Mouse (Mus musculus): ENCODE measurements around the gene Ptx4. TPM values are rescaled to one million over a fixed set of nuclear protein-coding genes. Genes with fewer than 3 reads are reported as not detected.
"Not testable (repeated sequence)": the region's sequence is repeated elsewhere in the genome, so short reads cannot be mapped to it uniquely, and the experiment has no call there.

The Ptx4 gene
- polyA plus RNA-seq, 1 experiment: not detected

GRCm38 (mm10) chr17:25111739-25112422, 8.7 kb upstream of the Ptx4 start:
- DNase-seq: no peak
- 54% methylated on average over 8 of the region's 8 CpGs for WGBS
- no peak for TF ChIP-seq POLR2A (IDR thresholded peaks at IDR 0.05; ENCODE audit: borderline replicate concordance, extremely low read depth, low read depth, low read length)
- no peak for TF ChIP-seq CTCF (IDR thresholded peaks at IDR 0.05; ENCODE audit: insufficient read depth, low read length)
- Histone ChIP-seq H3K4me1 (ENCODE audit: control insufficient read depth, insufficient read depth, low read length) (peaks cover 3% of the 10 kb centered on the region; the same call in 1 of the 2 replicates), H3K4me3 (replicated peaks; ENCODE audit: extremely low read depth, low read depth, low read length) (no peak overlapping the region)

- WGBS: 69% methylated on average over 3 of the region's 3 CpGs
- peaks cover 3% of the 10 kb centered on the region; the same call in 1 of the 2 replicates for H3K4me1 ChIP-seq (ENCODE audit: control insufficient read depth, insufficient read depth, low read length)
- DNase-seq: no peak
- no peak overlapping the region for H3K4me3 ChIP-seq (replicated peaks; ENCODE audit: extremely low read depth, low read depth, low read length)
- TF ChIP-seq POLR2A (IDR thresholded peaks at IDR 0.05; ENCODE audit: borderline replicate concordance, extremely low read depth, low read depth, low read length) (no peak), CTCF (IDR thresholded peaks at IDR 0.05; ENCODE audit: insufficient read depth, low read length) (no peak)
Measured at GRCm38 (mm10) chr17:25112423-25112810, 8.1 kb upstream of the Ptx4 start.

- Histone ChIP-seq H3K4me1 (ENCODE audit: control insufficient read depth, insufficient read depth, low read length) (peaks cover 3% of the 10 kb centered on the region; the same call in 1 of the 2 replicates), H3K4me3 (replicated peaks; ENCODE audit: extremely low read depth, low read depth, low read length) (peak overlapping the region; percentile 58)
- 0 out of 2 replicates have a peak, but pooled peaks have one; percentile 3 for TF ChIP-seq POLR2A (IDR thresholded peaks at IDR 0.05; ENCODE audit: borderline replicate concordance, extremely low read depth, low read depth, low read length)
- TF ChIP-seq CTCF (IDR thresholded peaks at IDR 0.05; ENCODE audit: insufficient read depth, low read length): no peak
- no peak for DNase-seq
- 7% methylated on average over 23 of the region's 23 CpGs for WGBS
Measured at GRCm38 (mm10) chr17:25114908-25115645, 5.5 kb upstream of the Ptx4 start.

- peaks cover 3% of the 10 kb centered on the region; the same call in 1 of the 2 replicates for H3K4me1 ChIP-seq (ENCODE audit: control insufficient read depth, insufficient read depth, low read length)
- peak within 1 kb of the TSS; percentile 58 for H3K4me3 ChIP-seq (replicated peaks; ENCODE audit: extremely low read depth, low read depth, low read length)
- DNase-seq: peak; percentile 95
- TF ChIP-seq POLR2A (IDR thresholded peaks at IDR 0.05; ENCODE audit: borderline replicate concordance, extremely low read depth, low read depth, low read length): peak; percentile 57; the same call in 1 of the 2 replicates
- no peak for TF ChIP-seq CTCF (IDR thresholded peaks at IDR 0.05; ENCODE audit: insufficient read depth, low read length)
- WGBS: 4% methylated on average over 40 of the region's 40 CpGs
Measured at GRCm38 (mm10) chr17:25115664-25116432, 4.7 kb upstream of the Ptx4 start, which contains the start of gene Telo2. Gene Telo2 (minus strand): TSS chr17:25115967.

- no peak for TF ChIP-seq CTCF (IDR thresholded peaks at IDR 0.05; ENCODE audit: insufficient read depth, low read length)
- TF ChIP-seq POLR2A (IDR thresholded peaks at IDR 0.05; ENCODE audit: borderline replicate concordance, extremely low read depth, low read depth, low read length): no peak
- Histone ChIP-seq H3K4me1 (ENCODE audit: control insufficient read depth, insufficient read depth, low read length) (peaks cover 3% of the 10 kb centered on the region; the same call in 1 of the 2 replicates), H3K4me3 (replicated peaks; ENCODE audit: extremely low read depth, low read depth, low read length) (no peak overlapping the region)
- no peak for DNase-seq
- 32% methylated on average over 4 of the region's 4 CpGs for WGBS
Measured at GRCm38 (mm10) chr17:25117263-25117662, 3.3 kb upstream of the Ptx4 start.

GRCm38 (mm10) chr17:25123979-25124378, 3.4 kb downstream of the Ptx4 start:
- no peak overlapping the region for H3K4me3 ChIP-seq (replicated peaks; ENCODE audit: extremely low read depth, low read depth, low read length)
- WGBS: 22% methylated on average over 7 of the region's 7 CpGs
- DNase-seq: peak; percentile 16
- peak; percentile 62 for TF ChIP-seq CTCF (IDR thresholded peaks at IDR 0.05; ENCODE audit: insufficient read depth, low read length)
- TF ChIP-seq POLR2A (IDR thresholded peaks at IDR 0.05; ENCODE audit: borderline replicate concordance, extremely low read depth, low read depth, low read length): no peak
- H3K4me1 ChIP-seq (ENCODE audit: control insufficient read depth, insufficient read depth, low read length): no peaks in the 10 kb centered on the region

GRCm38 (mm10) chr17:25125442-25126060, 5.0 kb downstream of the Ptx4 start:
- not testable (repeated sequence) for DNase-seq; H3K4me3 ChIP-seq (replicated peaks; ENCODE audit: extremely low read depth, low read depth, low read length); H3K4me1 ChIP-seq (ENCODE audit: control insufficient read depth, insufficient read depth, low read length)
- WGBS: 75% methylated on average over 3 of the region's 3 CpGs

- no peaks in the 10 kb centered on the region for H3K4me1 ChIP-seq (ENCODE audit: control insufficient read depth, insufficient read depth, low read length)
- no peak overlapping the region for H3K4me3 ChIP-seq (replicated peaks; ENCODE audit: extremely low read depth, low read depth, low read length)
- 29% methylated on average over 8 of the region's 8 CpGs for WGBS
- TF ChIP-seq POLR2A (IDR thresholded peaks at IDR 0.05; ENCODE audit: borderline replicate concordance, extremely low read depth, low read depth, low read length) (no peak), CTCF (IDR thresholded peaks at IDR 0.05; ENCODE audit: insufficient read depth, low read length) (no peak)
- DNase-seq: no peak
Measured at GRCm38 (mm10) chr17:25127079-25127478, 6.5 kb downstream of the Ptx4 start.

- DNase-seq: no peak
- H3K4me3 ChIP-seq (replicated peaks; ENCODE audit: extremely low read depth, low read depth, low read length): no peak overlapping the region
- WGBS: 57% methylated on average over 9 of the region's 9 CpGs
- no peak for TF ChIP-seq POLR2A (IDR thresholded peaks at IDR 0.05; ENCODE audit: borderline replicate concordance, extremely low read depth, low read depth, low read length)
- TF ChIP-seq CTCF (IDR thresholded peaks at IDR 0.05; ENCODE audit: insufficient read depth, low read length): no peak
- H3K4me1 ChIP-seq (ENCODE audit: control insufficient read depth, insufficient read depth, low read length): no peaks in the 10 kb centered on the region
Measured at GRCm38 (mm10) chr17:25127681-25128080, 7.1 kb downstream of the Ptx4 start.

Data from lung, adult 2 months (tissue).